Mouse (Mus musculus) testis, postnatal 10 days (tissue): ENCODE data around the gene Alg12.
A peak's percentile ranks its signal among the peaks of the same experiment; 100 is the strongest.
"Not testable (repeated sequence)": the region's sequence is repeated elsewhere in the genome, so short reads cannot be mapped to it uniquely, and the experiment has no call there.

Experiments
- DNase-seq: peaks from one replicate; pipeline ENCODE4 v3.0.0; 2021; ENCODE audit warnings: low spot score

The Alg12 gene

GRCm38 (mm10) chr15:88831482-88831881 is 12.4 kb upstream of the Alg12 start:
- peak; percentile 72 for DNase-seq

DNA sequence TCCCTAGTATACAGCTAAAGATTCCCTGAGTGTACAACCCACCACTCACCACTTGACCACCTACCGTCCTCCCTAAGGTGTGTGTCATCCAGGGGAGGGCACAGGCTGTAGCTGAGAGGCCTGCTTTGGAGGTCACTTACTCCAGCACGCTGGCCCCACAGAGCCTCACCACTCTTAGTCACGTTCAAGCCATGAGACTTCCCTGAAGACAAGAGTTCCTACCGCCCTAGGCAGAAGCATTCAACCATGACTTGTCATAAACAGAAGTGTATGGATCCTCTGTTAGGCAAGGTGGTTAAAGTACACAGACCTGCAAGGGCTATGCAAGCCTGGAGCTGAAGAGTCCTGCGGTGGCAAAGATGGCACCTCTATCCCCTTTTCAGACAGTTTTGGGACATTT is 11.6 kb upstream of the Alg12 start:
- no peak for DNase-seq

GRCm38 (mm10) chr15:88829791-88830440 is 10.8 kb upstream of the Alg12 start:
- no peak for DNase-seq

DNA sequence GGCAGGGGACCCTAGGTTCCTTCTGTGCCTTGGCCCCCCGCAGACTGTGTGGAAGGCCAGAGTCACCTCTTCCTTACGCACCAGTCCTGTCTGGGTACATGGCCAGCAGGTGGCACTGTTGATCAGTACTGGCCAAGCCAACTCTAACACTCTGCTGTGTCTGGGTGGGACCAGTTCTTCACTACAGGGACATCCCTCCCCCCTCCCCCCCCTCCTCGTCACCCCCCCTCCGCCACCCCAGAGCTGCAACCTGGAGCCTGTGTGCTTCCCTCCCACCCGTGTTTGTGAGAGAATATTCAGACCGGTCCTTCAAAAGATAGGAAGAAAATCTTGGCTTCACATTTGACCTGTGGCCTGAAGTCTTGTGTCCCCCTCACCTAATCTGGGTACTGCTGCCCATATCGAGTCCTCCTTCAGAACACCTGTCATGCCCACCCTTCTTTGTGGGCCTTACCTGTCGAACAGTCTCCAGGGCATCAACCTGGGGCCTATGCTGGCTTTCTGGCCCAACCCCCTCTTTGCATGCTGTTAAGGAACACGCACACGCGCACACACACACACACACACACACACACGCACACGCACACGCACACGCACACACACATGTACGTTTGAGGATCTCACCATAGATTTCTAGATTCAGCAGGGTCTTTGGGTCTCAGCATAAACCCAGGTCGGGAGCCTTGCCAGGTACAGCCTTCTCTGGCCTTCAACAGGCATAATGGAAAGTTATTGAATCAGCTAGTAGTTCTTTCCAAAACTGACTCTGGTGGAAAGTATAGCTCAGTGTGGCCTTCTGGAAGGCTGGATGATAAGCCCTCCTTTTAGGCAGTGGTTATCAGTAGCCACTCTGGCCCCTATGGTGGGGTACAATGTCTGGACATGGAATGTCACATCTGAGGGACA is 9.9 kb upstream of the Alg12 start:
- DNase-seq: peak; percentile 96

- DNase-seq: peak; percentile 87
These were observed 9.1 kb upstream of the Alg12 start for GRCm38 (mm10) chr15:88827991-88828799.

DNA sequence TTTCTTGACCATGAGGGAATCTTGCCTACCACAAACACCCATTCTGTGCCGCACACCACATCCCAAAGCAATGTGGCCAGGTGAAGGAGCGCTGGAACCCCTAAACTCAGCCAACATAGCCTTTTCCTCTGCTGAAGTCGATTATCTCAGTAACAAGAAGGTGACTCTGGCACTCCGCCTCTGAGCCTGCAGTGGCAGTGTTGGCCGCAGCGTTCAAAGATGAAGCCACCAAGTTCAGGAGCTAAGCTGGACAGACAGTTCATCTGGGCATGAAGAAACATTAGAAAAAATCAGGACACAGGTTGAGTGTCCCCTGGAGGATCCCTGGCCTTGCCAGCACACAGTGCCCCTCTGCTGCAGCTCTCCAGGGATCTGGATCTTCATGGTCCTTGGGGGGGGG is 8.3 kb upstream of the Alg12 start:
- no peak for DNase-seq

DNA sequence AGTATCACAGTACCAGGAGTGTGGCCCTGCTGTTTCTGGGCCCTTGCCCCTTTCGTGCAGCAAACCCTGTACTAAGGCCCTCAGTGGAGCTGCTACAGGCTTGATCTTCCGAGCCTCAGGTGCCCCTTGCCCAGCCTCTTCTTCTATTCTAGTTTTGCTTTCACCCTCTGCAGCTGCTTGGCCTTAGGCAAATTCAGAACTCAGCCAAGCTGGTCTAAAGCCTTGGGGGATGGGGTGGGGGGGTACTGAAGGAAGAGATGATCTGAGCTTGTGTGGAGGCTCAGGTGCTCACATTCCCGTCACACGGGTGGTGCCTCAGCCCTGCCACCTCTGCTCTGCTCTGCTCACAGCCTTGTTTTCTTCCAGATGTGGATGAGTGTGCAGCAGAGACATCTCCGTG is 4.3 kb upstream of the Alg12 start:
- no peak for DNase-seq

GRCm38 (mm10) chr15:88822513-88822912 is 3.4 kb upstream of the Alg12 start:
- DNase-seq: no peak

DNA sequence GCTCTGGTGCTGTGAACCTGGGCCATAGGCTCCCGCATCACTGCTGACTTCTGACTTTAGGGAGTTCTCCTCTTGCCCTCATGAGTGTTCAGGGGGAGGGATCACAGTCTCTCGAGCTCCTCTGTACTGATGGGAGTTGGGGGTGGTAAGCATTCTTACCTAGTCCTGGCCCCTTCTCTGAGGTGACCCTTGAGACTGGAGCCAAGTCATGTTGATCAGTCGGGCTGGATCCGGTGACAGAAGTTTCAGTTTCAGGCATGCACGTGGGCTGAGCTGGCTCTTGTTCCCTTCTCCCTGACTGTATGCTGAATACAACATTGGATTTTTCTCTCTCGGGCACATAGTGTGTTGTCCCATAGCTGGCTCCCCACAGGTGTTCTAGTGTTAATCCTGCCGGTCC is 2.3 kb upstream of the Alg12 start:
- no peak for DNase-seq

- DNase-seq: no peak
These were observed 787 bp upstream of the Alg12 start for GRCm38 (mm10) chr15:88819906-88820303.

DNA sequence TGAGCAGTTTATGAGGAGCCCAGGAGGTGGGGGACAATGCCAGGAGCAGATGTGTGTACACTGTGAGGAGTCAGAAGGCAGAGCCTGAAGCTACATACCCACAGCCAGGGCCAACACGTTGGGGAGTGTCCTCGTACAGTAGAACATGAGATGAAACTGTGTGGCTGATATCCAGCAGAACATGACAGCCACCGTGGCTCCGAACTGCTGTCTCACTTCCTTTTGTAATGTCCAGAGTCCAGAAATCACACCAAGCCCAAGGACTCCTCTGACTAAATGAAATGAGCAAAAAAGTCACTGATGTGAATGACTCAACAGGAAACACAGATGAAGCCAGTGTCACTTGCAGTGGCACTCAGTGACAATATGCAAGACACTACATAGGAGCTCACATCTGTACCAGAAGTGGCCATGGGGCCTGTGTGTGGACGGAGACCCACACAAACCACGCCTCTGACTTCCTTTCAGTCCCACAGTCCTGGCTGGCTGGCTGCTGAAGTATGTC is 3.9 kb downstream of the Alg12 start:
- DNase-seq: no peak

DNA sequence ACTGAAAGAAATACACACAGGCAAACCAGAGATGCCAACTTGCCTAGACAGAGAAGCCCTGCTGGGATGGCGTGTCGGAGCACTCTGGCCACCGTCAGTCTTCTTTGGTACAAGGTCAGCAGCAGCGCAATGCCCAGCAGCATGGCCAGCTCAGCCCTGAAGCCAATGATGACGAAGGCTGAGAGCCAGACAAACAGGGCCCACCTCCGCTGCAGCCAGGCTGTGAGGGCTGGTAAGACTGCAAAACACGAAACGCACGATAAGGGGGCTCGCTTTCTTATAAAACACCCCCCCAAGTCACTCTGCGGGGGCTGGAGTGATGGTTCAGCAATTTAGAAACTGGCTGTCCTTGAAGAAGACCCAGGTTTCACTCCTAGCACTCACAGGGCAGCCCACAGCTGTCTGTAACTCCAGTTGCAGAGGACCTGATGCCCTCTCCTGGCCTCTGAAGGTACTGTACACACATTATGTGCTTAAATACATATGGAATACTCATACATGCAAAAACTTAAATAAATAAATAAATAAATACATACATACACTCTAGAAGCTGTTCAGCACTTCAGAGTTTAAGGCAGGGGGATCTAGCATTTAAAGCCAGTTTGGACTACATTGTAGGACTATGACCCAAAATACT is 4.6 kb downstream of the Alg12 start:
- DNase-seq: no peak

DNA sequence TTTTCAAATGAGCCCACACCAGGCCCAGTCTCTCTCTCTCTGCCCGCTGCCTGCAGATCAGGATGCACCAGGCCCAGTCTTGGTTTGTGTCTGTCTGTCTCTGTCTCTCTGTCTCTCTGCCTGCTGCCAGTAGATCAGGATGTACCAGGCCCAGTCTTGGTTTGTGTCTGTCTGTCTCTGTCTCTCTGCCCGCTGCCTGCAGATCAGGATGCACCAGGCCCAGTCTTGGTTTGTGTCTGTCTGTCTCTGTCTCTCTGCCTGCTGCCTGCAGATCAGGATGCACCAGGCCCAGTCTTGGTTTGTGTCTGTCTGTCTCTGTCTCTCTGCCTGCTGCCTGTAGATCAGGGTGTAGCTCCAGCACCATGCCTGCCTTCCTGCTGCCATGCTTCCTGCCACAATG is 5.2 kb downstream of the Alg12 start:
- DNase-seq: not testable (repeated sequence)

- DNase-seq: no peak
These were observed 5.9 kb downstream of the Alg12 start for GRCm38 (mm10) chr15:88813262-88813661.

DNA sequence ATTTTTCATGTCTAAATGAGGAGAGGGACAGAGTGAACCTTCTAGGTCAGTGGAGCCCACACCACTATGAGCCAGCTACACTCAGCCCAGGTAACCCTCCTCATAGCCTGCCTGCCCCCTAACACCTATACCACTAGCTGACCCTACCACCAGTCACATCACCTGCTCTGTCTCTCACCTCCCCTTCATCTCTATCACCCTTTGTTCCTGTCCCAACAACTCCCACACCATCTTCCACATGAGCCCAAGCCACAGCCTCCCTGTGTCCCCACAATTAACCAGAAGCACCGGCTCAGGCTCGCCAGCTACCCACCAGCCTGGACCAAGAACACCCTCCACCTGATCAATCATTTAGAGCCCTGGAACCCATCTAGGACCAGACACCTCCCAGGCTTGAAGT is 8.7 kb downstream of the Alg12 start:
- no peak for DNase-seq

DNA sequence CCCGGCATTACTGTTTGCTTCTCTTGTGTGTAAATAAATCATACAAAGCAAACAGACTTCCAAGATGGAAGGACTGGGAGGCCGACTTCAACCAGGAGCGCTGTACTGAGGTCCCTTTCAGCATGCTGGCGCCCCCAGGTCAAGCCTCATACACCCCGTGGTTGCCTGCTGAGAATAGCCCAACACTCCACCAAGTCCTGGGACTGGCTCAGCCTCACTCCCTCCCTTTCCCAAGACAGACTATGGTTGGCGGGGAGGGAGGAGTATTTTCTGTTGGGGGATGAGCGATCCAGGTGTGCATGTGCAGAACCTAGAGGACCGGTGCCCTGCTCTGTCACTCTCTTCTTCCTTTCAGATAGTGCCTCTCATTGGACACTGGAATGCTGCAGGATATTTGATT is 11.0 kb downstream of the Alg12 start:
- no peak for DNase-seq

GRCm38 (mm10) chr15:88802348-88802747 is 16.8 kb downstream of the Alg12 start:
- DNase-seq: no peak

- DNase-seq: no peak
These were observed 17.2 kb downstream of the Alg12 start for GRCm38 (mm10) chr15:88801903-88802302.

DNA sequence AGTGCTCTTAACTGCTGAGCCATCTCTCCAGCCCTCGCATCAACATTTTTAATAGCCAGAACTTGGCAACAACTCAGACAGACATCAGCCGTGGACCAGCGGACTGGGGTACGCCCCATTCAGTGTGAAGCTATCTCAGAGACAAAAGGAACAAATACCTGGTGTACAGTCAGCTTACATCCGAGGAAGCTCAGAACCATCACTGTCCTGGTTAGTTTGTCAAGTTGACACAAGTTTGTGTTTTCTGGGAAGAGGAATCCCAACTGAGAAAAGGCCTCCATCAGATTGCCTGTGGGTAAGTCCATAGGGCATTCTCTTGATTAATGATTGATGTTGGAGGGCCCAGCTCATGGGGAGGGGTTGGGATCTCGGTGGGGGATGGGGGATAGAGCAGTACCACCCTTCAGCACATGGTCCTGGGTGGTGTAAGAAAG is 18.2 kb downstream of the Alg12 start:
- DNase-seq: no peak

GRCm38 (mm10) chr15:88799950-88800371 is 19.2 kb downstream of the Alg12 start:
- no peak for DNase-seq

GRCm38 (mm10) chr15:88794729-88795128 is 24.4 kb downstream of the Alg12 start:
- not testable (repeated sequence) for DNase-seq
